Mouse (Mus musculus) intestine, postnatal 0 days (tissue): ENCODE results near the gene Gm5089. TPM values are rescaled to one million over a fixed set of nuclear protein-coding genes. Genes with fewer than 3 reads are reported as not detected.

Experiments used
- ATAC-seq: fragments of 200-750 bp; cut with Nextera tagmentation; 2 replicates; pipeline ENCODE4 v1.8.0; 2017; ENCODE audit warnings: mild to moderate bottlenecking, moderate TSS enrichment, moderate library complexity
- H3K27ac ChIP-seq: fragments of 300-500 bp; sonication (generic); 2 replicates; pipeline ENCODE4 v1.5.1; 2014; ENCODE audit warnings: mild to moderate bottlenecking, low read depth, low read length, moderate library complexity
- H3K27me3 ChIP-seq: fragments of 300-500 bp; sonication (generic); replicated peaks from 2 replicates; pipeline ENCODE4 v1.6.1; 2014; ENCODE audit warnings: low read length, mixed read lengths; ENCODE audit not compliant: control insufficient read depth, insufficient read depth
- H3K36me3 ChIP-seq: fragments of 300-500 bp; sonication (generic); 2 replicates; pipeline ENCODE4 v1.6.1; 2014; ENCODE audit warnings: mild to moderate bottlenecking, moderate library complexity; ENCODE audit not compliant: control insufficient read depth, insufficient read depth
- H3K4me1 ChIP-seq: fragments of 300-500 bp; sonication (generic); replicated peaks from 2 replicates; pipeline ENCODE4 v1.6.1; 2014; ENCODE audit warnings: antibody characterized with exemption, low read length, mixed read lengths; ENCODE audit not compliant: control insufficient read depth, insufficient read depth
- H3K4me2 ChIP-seq: fragments of 300-500 bp; sonication (generic); replicated peaks from 2 replicates; pipeline ENCODE4 v1.6.1; 2014; ENCODE audit warnings: low read depth, mild to moderate bottlenecking, moderate library complexity
- H3K4me3 ChIP-seq: fragments of 300-500 bp; sonication (generic); 2 replicates; pipeline ENCODE4 v1.5.1; 2014; ENCODE audit warnings: low read depth, low read length
- H3K9ac ChIP-seq: fragments of 300-500 bp; sonication (generic); 2 replicates; pipeline ENCODE4 v1.6.1; 2014; ENCODE audit warnings: mild to moderate bottlenecking, low read depth, low read length
- H3K9me3 ChIP-seq: fragments of 300-500 bp; sonication (generic); 2 replicates; pipeline ENCODE4 v1.6.1; 2016; ENCODE audit warnings: mixed run types; ENCODE audit not compliant: control insufficient read depth
- CTCF ChIP-seq: sonication (generic); IDR thresholded peaks from 2 replicates; pipeline ENCODE4 v1.5.1; 2016; ENCODE audit warnings: low read depth, mild to moderate bottlenecking, control low read depth, antibody characterized with exemption, moderate library complexity
- WGBS: fragments of 180-500 bp; shearing (Covaris S2); extraction: QIAGEN DNeasy Blood & Tissue Kit; methylation state at CpG from one replicate; pipeline ENCODE4 v1.1.7; 2014; 5-methylcytosine and 5-hydroxymethylcytosine counted together
- polyA plus RNA-seq: library from polyadenylated mRNA; unstranded; fragments of >200 nt; fragmentation: Nextera tagmentation; extraction: Ambion mirVana; gene quantifications from 2 replicates; pipeline ENCODE4 v1.2.1, GENCODE M21; 2015

Gene Gm5089
- polyA plus RNA-seq, 1 experiment from 2014 or later: not detected

- TF ChIP-seq CTCF: peak; percentile 22; the same call in 1 of the 2 replicates
- Histone ChIP-seq H3K36me3 (no peaks in the 10 kb centered on the region), H3K9me3 (no peaks in the 10 kb centered on the region), H3K4me3 (peak overlapping the region; percentile 27), H3K4me1 (no peaks in the 10 kb centered on the region), H3K27me3 (peaks cover 80% of the 10 kb centered on the region), H3K4me2 (peak overlapping the region; percentile 57), H3K9ac (no peak overlapping the region), H3K27ac (no peak overlapping the region)
- ATAC-seq: no peak
- WGBS: 6% methylated on average over 32 of the region's 32 CpGs
These were observed 2.6 kb upstream of the Gm5089 start for GRCm38 (mm10) chr14:122453388-122453995.

GRCm38 (mm10) chr14:122452701-122453387 lies 1.9 kb upstream of the Gm5089 start:
- WGBS: 50% methylated on average over 13 of the region's 13 CpGs
- no peak overlapping the region for H3K27ac ChIP-seq
- H3K27me3 ChIP-seq: peaks cover 83% of the 10 kb centered on the region
- no peak overlapping the region for H3K9ac ChIP-seq
- TF ChIP-seq CTCF: no peak
- H3K36me3 ChIP-seq: no peaks in the 10 kb centered on the region
- no peak overlapping the region for H3K4me3 ChIP-seq
- no peak for ATAC-seq
- no peaks in the 10 kb centered on the region for H3K9me3 ChIP-seq
- no peak overlapping the region for H3K4me2 ChIP-seq
- no peaks in the 10 kb centered on the region for H3K4me1 ChIP-seq

GRCm38 (mm10) chr14:122451551-122452145 lies 733 bp upstream of the Gm5089 start:
- ATAC-seq: no peak
- 60% methylated on average over 5 of the region's 5 CpGs for WGBS
- no peaks in the 10 kb centered on the region for H3K36me3 ChIP-seq
- H3K4me1 ChIP-seq: no peaks in the 10 kb centered on the region
- no peak overlapping the region for H3K4me3 ChIP-seq
- H3K9me3 ChIP-seq: no peaks in the 10 kb centered on the region
- TF ChIP-seq CTCF: no peak
- H3K4me2 ChIP-seq: no peak overlapping the region; the same call in 1 of the 2 replicates
- H3K27me3 ChIP-seq: peaks cover 83% of the 10 kb centered on the region
- H3K9ac ChIP-seq: no peak overlapping the region
- H3K27ac ChIP-seq: no peak overlapping the region

- no peak overlapping the region for H3K4me3 ChIP-seq
- ATAC-seq: no peak
These were observed 1.1 kb downstream of the Gm5089 start for GRCm38 (mm10) chr14:122449601-122450495.

GRCm38 (mm10) chr14:122436850-122437249 lies 14.1 kb downstream of the Gm5089 start:
- Histone ChIP-seq H3K27me3 (peaks cover 3% of the 10 kb centered on the region; the same call in 1 of the 2 replicates), H3K9ac (no peak overlapping the region), H3K27ac (no peak overlapping the region), H3K36me3 (no peaks in the 10 kb centered on the region), H3K4me3 (no peak overlapping the region), H3K4me1 (no peaks in the 10 kb centered on the region), H3K9me3 (no peaks in the 10 kb centered on the region), H3K4me2 (no peak overlapping the region)
- ATAC-seq: no peak
- 77% methylated on average over 10 of the region's 10 CpGs for WGBS
- TF ChIP-seq CTCF: no peak

More at GRCm38 (mm10) chr14:122449601-122450495, 1.1 kb downstream of the Gm5089 start:
- no peaks in the 10 kb centered on the region for H3K4me1 ChIP-seq
- no peak overlapping the region for H3K9ac ChIP-seq
- H3K9me3 ChIP-seq: no peaks in the 10 kb centered on the region
- WGBS: 6% methylated on average over 29 of the region's 29 CpGs
- no peak for TF ChIP-seq CTCF
- H3K4me2 ChIP-seq: no peak overlapping the region
- no peak overlapping the region for H3K27ac ChIP-seq
- peaks cover 66% of the 10 kb centered on the region for H3K27me3 ChIP-seq
- H3K36me3 ChIP-seq: no peaks in the 10 kb centered on the region

GRCm38 (mm10) chr14:122434039-122434438 lies 16.9 kb downstream of the Gm5089 start:
- 0 out of 2 replicates have a peak, but pooled peaks cover 3% of the 10 kb centered on the region for H3K27me3 ChIP-seq
- H3K9ac ChIP-seq: no peak overlapping the region
- no peak overlapping the region for H3K4me3 ChIP-seq
- no peak overlapping the region for H3K27ac ChIP-seq
- no peak for ATAC-seq
- 89% methylated on average over 10 of the region's 10 CpGs for WGBS
- H3K4me1 ChIP-seq: no peaks in the 10 kb centered on the region
- H3K4me2 ChIP-seq: no peak overlapping the region
- H3K9me3 ChIP-seq: no peaks in the 10 kb centered on the region
- no peaks in the 10 kb centered on the region for H3K36me3 ChIP-seq
- TF ChIP-seq CTCF: no peak
